Mouse (Mus musculus) kidney, adult 11 months (tissue): ENCODE measurements at regions not wholly inside any gene's neighbourhood (a gene's known extent, or its start where the extent isn't known, plus 50 kb on each side); places are given as distances from the start of the nearest gene placed in this dataset.
A peak's percentile ranks its signal among the peaks of the same experiment; 100 is the strongest.

Source experiments
- DNase-seq: peaks from one replicate; pipeline ENCODE4 v3.0.0; 2022

DNA sequence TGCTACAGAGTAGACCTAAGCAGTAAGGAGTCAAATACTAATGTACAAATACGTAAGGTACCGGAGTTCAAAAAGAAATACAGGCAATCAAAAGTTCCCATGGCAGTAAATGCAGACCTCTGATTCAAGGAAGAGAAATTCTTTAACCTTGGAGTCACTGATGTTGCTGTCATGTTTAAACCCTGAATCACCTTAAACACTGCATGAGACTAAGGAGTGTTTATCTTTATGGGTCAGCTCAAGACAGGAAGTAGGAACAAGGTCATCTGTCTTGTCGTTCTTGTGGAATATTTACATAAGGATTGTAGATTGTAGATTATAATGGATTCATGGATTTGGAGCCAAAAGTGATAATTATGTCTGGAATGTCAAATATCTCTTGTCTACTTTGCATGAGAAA is 1708.7 kb upstream of the Slc10a2 start:
- DNase-seq = no peak

DNA sequence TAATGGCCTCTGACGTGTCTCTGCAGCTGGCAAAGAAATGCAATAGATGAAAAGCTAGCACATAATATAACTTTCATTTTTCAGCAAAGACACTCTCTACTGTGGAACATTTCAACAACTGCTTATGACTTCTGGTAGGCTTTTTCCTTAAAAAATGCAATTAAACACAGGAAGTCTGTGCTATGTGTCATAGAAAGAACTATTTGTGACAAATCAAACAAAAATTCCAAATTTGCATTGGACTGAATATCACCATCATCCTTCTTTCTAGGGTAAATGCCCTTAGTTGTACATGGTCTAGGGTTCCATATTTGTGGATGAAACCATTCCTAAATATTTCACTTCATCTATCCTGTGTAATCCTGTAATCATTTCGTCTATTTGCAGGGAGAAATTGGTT is 1702.0 kb upstream of the Slc10a2 start:
- DNase-seq = no peak

GRCm38 (mm10) chr8:6803199-6803598 is 1698.0 kb upstream of the Slc10a2 start:
- DNase-seq = no peak

DNA sequence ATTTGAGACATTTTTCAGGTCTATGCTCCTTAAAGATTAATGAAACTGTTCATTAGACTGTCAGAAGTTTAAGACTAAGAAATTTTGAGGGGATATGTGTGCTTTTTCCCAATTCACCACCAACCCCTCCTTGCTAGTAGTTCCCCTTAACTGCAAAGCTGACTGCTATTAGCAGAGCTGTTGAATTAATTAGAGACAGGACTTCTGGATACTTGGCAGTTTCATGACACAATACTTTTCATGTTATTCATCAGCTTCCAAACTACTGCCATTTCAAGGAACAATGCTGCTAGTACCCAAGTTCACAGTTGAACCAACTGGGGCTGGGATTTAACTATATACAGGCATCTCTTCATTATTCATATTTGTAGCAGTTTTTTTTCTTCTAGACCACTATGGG is 1695.9 kb upstream of the Slc10a2 start:
- no peak for DNase-seq

DNA sequence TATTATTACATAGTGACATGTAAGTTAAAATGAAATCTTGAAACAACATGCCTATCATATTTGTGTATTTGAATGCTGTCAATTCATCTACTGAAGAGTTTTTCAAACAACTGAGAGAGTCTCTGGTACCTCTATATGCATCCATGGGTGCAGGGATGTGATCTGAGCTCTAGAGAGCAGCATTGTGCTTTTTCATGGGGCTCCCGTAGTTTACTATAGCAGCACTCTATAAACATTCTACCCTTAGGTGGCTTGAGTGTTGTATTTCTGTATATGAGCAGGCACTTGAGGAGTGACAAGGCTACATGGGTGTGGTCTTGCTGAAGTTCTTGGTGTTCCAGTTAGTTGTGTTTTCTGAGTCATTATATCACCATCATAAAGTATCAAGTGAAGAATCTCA is 1683.9 kb upstream of the Slc10a2 start:
- no peak for DNase-seq

GRCm38 (mm10) chr8:6780983-6781382 is 1675.8 kb upstream of the Slc10a2 start:
- no peak for DNase-seq

DNA sequence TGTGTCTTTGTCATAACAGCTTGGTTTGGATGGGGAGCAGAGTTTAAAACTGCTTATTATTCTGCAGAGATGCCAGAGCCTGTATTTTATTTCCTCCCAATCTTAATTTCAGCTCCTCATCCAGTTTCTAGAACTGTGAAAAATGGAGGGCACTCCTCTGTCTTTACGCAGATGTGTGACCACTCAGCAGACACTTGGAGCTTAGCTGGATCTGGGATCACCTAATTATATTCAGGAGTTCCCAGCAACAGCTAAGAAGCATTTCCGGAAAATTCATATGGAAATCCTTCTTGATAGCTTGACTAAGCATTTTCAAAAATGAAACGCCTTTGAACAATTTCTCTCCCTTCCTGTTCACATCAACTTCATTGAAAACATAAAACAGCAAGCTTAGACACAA is 1670.0 kb upstream of the Slc10a2 start:
- DNase-seq = no peak

GRCm38 (mm10) chr8:6729571-6729970 is 1624.4 kb upstream of the Slc10a2 start:
- DNase-seq = no peak

DNA sequence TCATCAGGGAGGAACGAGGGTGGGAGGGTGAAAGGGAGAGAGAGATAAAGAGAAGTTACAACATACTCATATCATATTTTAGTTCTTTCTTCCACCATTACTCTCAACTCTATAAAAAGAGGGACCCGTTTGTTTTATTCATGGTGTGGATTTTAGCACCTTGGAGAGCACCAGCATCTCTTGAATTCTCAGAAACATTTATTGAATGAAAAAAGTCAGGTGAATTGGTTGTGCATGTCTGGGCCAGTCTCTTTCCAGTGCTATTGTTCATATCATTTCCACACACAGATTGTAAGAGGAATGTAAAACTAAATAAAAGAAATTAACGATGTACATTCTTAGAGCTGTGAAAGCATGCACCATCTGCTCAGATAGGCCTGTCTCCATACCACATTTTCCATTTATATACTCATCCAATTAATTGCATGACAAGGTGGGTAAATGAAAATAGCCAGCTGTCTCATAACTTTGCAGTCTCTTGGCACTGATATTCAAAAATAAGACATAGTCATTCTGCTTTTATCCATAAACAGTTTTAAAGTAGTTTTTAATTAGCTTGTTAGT is 1603.8 kb upstream of the Slc10a2 start:
- DNase-seq = no peak

- no peak for DNase-seq
Observed at GRCm38 (mm10) chr8:6688595-6688994, 1583.4 kb upstream of the Slc10a2 start.

DNA sequence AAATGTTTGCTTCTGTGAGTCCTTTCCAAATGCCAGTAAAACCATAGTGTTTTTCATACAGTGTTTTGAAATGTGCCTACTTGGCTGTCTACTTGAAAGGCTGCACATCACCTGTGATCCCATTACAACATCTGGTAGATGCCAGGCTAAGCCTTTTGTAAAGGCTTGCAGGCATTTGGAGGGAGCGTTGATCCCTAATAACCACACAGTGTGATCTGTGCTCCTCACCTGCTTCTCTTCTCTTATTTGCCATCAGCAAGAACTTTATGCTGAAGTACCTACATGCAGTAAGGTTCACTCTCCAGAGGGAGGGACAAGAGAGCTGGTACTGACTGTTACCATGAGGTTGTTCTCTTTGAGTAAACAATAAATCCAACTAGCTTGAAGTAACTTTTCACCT is 1553.7 kb upstream of the Slc10a2 start:
- no peak for DNase-seq

- no peak for DNase-seq
Observed at GRCm38 (mm10) chr8:6657451-6657990, 1552.4 kb upstream of the Slc10a2 start.

GRCm38 (mm10) chr8:6652180-6652579 is 1547.0 kb upstream of the Slc10a2 start:
- no peak for DNase-seq

DNA sequence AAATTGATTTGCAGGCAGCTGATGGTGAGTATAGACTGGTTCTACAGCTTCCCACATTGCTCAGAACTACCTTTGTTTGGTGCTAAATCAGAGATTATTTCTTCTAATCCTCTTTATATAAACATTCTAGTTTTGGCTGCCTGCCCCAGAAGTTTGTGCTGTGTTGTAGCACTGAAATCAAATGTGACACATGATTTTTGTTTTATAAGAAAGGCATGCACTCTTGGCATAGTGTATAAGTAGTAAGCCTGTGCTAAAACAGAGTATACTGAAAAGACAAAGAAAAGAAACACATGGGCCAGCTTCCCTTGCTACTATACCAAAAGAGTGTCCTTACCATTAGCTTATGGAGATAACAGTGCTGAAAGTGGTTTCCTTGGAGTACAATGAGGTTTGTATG is 1542.9 kb upstream of the Slc10a2 start:
- DNase-seq = no peak

DNA sequence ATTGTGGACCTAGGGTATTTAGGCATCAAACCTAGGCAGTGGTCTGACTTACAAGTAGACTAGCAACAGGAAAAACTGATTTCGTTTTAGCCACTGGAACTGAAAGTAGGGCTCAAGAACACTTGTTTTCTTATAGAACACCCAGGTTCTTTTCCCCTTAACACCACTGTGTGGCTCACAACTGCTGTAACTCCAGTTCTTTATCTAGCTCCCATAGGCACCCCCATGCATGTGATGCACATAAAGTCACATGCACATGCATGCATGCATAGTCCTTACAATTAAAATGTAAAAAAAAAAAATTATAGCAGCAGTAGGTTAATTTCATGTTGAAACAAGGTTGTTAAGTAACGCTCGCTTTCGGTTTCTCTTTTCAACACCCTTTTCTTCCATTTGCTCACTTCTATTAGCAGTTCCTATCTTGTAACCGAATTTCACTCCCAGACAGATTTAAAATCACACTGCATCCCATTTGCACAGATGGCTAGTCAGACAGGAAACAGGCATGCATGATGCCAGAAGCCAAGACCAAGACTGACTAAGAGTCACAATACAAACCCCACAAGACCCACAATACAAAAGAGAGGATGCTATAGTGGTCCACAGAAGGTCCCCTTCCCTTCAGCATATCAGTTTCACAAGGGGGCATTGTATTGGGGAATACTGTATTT is 1540.3 kb upstream of the Slc10a2 start:
- no peak for DNase-seq

- no peak for DNase-seq
Observed at GRCm38 (mm10) chr8:6644396-6644795, 1539.2 kb upstream of the Slc10a2 start.

GRCm38 (mm10) chr8:6627009-6627557 is 1521.9 kb upstream of the Slc10a2 start:
- no peak for DNase-seq

GRCm38 (mm10) chr8:6608891-6609290 is 1503.7 kb upstream of the Slc10a2 start:
- DNase-seq = no peak

GRCm38 (mm10) chr8:6606854-6607535 is 1501.8 kb upstream of the Slc10a2 start:
- no peak for DNase-seq

GRCm38 (mm10) chr8:6604232-6604804 is 1499.2 kb upstream of the Slc10a2 start:
- peak; percentile 2 for DNase-seq

- DNase-seq = no peak
Observed at GRCm38 (mm10) chr8:6590146-6590545, 1485.0 kb upstream of the Slc10a2 start.

GRCm38 (mm10) chr8:6583337-6584096 is 1478.4 kb upstream of the Slc10a2 start:
- DNase-seq = no peak

DNA sequence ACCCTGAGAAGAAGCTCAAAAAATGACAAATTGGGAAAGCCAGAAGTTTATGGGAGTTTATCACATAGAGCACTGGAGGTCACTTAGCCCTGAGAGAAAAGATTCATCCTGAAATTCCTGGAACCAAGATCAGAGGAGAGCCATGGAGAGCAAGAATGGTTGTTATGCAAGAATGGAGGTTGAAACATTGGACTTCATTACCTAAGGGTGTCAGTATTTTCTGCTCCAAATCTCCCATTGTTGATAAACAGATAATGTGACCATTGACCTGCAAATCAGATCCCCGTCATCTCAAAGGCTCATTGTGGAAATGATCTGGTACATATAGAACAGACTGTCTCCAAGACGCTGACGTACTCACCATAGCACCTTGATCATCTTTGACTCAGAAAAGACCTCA is 1477.6 kb upstream of the Slc10a2 start:
- DNase-seq = no peak
